Mouse (Mus musculus): Measurements from ENCODE around the gene Rnf34.

The Rnf34 gene

DNA sequence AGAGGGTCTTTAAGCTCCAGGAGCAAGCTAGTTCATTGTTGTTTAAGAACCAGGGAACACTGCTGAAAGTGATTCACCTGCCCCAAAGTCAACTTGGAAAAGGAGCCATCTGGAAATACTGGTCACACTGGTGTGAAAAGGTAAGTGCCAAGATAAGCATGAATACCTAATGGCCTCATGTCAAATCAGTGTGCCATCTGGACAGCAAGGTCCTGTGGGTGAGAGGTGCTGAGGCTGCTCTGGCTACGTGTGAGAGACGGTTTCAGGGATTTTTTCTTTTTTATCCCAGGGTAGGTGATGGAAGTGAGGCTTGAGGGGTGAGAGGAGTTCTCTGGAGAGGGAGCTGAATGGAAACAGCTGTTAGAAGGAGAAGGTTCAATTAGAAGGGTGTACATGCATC, 23.7 kb downstream of the Rnf34 start:
- DNase-seq (ENCODE audit: low spot score), result no peak

GRCm38 (mm10) chr5:122874359-122874758, 24.5 kb downstream of the Rnf34 start:
- DNase-seq (ENCODE audit: low spot score), result no peak

GRCm38 (mm10) chr5:122876671-122877070, 26.8 kb downstream of the Rnf34 start:
- DNase-seq (ENCODE audit: low spot score), result no peak

DNA sequence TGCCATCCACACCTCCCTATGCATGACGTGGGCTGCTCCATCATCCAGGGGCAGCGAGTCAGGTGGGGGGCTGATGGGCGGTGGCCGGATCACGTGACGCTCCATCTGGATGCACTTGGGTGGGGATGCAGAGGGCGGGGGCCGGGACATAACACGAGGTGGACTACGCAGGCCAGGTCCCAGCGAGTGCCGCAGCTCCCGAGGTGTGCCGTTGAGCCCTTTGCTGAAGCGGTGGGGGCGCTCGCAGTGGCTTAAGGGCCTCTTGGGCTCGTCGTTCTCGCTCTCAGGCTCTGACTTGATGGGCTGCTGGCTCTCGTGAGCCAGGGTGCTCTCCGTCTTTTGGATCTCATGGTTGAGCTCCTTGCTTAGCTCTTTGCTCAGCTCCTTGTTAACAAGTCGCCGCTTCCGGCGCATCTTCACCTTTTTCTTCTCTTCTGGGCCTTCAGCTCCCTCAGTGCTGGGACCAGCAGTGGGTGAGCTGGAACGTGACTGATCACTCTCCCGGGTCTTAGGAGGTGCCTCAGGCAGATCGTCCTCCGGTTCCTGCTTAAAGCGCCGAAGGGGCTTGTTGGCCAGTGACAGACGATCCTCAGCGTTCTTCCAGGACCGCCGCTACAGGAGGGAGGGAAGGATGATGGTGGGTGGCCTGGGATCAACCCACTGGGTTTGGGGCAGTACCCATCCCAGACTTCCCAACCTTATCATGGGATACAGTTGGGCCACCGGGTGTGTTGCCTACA, 30.6 kb downstream of the Rnf34 start:
- no peak for DNase-seq (ENCODE audit: low spot score)

DNA sequence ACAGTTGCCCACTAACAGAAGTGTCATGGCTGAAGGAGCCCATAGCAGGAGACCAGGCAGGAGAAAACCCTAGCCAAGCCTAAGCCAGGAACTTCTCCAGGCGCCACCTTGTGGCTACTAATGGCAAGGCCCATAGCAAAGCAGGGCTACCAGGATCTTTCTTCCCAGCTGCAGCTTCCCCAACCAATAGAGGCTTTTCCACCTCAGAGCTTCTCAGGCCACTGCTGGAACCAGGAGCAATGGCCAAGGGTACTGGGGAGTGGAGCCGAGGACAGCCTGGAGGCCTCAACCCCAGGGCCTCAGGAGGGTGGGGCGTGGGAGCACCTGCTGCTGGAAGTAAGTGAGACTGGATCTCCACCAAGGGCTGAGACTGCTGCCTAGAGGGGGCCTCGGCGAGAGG, 31.5 kb downstream of the Rnf34 start:
- peak; percentile 50 for DNase-seq (ENCODE audit: low spot score)

- DNase-seq (ENCODE audit: low spot score), result no peak
Observed at GRCm38 (mm10) chr5:122882256-122883050, 32.6 kb downstream of the Rnf34 start.

GRCm38 (mm10) chr5:122883237-122883636, 33.4 kb downstream of the Rnf34 start:
- no peak for DNase-seq (ENCODE audit: low spot score)

- DNase-seq (ENCODE audit: low spot score), result no peak
Observed at GRCm38 (mm10) chr5:122883652-122884235, 33.9 kb downstream of the Rnf34 start.

GRCm38 (mm10) chr5:122884594-122885348, 34.9 kb downstream of the Rnf34 start:
- no peak for DNase-seq (ENCODE audit: low spot score)

GRCm38 (mm10) chr5:122887033-122887432, 37.2 kb downstream of the Rnf34 start:
- no peak for DNase-seq (ENCODE audit: low spot score)

DNA sequence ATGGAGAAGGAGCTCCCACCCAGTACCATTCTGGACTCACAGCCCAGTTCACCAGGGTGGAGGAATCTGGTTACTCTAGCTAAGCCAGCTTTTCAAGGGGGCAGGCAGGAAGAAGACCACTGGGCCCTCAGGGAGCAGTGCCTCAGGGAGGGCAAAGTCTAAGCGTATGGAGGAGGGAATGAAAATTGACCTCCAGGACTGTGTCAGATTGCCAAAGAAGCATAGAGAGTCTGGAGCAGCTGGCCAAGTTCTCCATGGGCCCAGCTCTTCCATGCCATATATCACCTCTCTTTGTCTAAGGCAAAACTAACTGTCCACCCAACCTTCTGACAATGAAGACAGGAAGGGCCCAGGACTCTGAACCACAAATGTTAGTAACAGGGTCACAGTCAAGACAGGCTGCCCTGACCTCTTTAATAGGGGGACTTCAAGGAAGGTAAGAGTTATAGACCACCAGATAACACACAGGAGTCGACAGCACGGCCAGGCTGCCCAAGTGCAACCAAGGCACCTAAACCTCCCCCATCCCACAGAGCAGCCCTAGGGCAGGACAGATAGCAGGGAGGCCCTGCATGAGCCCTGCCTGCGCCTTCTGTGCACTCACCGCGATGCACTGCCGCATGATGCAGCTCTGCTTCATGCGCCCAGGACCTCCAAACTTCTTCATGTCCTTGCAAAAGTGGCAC, 38.2 kb downstream of the Rnf34 start:
- no peak for DNase-seq (ENCODE audit: low spot score)

- no peak for DNase-seq (ENCODE audit: low spot score)
Observed at GRCm38 (mm10) chr5:122888612-122889214, 38.9 kb downstream of the Rnf34 start.

DNA sequence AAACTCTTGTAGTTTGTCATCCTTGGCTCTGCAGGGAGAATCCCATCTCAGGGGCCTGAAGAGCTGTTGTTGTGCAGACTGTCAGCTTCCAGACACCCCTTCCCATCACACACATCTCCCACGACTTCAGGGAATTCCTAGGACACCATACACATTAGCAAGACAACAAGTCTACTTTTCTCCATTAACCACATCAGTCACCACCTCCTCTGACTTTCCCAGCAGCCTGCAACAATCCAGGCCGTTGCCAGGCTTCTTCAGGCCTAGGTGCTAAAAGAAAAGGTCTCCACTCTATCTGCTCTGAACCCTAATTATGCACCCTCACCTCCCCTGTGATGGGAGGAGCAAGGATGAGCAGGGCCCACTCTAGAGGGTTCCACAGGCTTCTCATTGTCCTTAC, 40.5 kb downstream of the Rnf34 start:
- no peak for DNase-seq (ENCODE audit: low spot score)

DNA sequence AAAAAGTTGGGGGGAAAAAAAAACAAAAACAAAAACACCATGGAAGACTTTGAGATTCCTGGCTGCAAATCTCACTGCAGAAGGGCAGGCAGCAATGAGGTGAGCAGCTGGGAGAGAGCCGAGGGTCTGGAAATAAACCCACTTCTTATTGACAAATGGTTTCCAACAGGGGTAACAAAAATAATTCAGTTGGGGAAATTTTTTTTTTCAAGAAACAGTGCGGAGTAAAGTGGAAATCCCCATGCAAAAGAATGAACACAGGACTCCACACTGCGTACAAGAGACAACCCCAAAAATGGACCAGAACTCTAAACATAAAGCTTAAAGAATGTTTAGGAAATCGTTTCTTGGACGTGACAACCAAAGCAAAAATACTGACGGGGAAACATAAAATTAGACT, 43.4 kb downstream of the Rnf34 start:
- no peak for DNase-seq (ENCODE audit: low spot score)

- DNase-seq (ENCODE audit: low spot score), result peak; percentile 67
Observed at GRCm38 (mm10) chr5:122894007-122894637, 44.3 kb downstream of the Rnf34 start.

DNA sequence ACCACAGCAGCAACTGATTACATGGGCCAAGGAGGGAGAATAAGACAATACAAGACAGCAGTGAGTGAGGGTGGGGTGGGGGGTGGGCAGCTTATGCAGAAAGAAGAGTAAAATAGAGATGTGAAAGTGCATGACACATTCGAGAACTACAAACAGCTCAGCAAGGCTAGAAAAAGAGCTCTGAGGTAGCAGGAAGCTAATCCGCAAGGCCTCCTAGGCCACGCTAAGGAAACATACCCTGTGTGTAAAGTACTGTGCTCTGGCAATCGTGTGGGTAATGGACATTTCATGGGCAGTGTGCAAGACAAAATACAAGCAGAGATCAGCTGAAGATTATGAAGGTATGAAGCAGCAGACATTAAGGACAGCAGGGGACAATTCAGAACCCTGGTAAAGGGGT, 45.0 kb downstream of the Rnf34 start:
- DNase-seq (ENCODE audit: low spot score), result no peak

GRCm38 (mm10) chr5:122898153-122898552, 48.3 kb downstream of the Rnf34 start:
- no peak for DNase-seq (ENCODE audit: low spot score)

DNA sequence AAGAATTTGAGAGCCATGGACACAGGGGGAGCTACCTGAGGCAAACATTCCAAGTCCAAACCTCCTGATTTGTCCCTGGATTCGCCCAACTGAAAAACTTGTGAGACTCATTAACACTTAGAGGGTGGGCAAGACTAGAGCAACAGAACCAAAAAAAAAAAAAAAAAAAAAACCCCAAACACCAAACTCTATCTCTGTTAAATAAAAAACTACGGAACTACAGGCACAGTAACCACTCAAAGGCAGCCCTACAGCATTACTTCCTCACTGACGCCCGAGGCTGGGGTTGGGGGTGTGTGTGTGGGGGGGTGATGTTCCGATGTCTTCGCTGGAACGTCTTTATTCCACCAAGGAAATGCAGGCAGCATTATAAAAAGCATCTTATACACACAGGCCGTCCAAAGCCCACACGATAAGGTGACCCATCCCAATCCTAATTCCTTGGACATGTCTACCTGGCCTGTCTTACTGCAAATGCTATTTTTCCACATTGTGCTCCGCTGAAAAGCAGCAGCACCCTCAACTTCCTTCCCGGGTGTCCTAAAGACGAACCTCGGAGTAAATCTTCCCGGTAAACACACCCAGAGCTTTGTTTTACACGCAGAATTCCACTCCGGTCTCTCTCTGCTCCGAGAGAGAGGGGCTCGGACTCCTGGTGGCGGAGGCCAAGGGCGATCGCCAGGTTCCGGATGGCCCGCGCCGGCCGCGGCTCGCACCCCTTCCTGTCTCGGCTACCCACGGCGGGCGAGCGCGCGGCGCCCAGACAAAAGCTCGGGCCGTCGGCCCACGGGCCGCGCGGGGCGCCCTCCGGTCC, 49.3 kb downstream of the Rnf34 start:
- no peak for DNase-seq (ENCODE audit: low spot score)

DNA sequence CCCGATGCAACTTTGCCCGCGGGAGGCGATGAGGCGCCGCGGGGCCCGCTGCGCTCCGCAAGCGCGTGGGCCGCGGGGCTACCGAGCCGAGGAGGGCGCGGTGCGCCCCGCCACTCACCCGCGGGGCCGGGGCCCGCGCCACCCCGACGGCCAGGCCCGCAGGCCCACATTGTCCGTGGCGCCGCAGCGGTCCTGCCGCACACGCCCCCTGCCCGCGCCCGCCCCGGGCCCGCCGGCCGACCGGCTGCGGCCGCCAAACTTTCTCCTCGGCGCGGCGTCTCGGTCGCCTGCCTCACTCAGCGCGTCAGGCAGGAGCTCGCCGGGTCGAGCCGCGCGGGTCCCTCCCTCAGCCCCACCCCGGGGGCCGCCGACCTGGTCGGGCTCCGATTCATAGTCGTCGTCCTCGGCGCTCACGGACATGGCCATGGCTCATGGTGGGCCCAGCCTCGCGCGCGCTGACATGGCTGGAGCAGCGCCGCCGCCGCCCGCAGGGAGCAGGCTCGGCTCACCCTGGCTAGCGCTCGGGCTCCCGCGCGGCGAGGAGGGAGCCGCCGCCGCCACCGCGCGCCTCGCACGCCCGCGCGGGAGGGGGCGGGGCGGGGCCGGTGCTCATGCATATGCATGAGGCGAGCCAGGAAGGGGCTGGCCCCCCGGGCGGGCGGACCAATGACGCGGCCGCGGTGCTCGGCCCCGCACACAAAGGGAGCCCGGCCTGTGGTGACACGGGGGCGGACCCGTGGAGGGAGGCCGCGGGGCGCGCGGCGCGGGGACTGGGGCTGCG, 50.1 kb downstream of the Rnf34 start:
- DNase-seq (ENCODE audit: low spot score), result peak; percentile 84
